Mouse (Mus musculus) thymus, postnatal 36 days (tissue): Measurements from ENCODE around the gene Tiprl.

Source experiments
- DNase-seq, 2 experiments: peaks; one replicate each; pipeline ENCODE4 v3.0.0; 2022; ENCODE audit warnings: mixed read lengths in 2 of 2

Gene Tiprl

DNA sequence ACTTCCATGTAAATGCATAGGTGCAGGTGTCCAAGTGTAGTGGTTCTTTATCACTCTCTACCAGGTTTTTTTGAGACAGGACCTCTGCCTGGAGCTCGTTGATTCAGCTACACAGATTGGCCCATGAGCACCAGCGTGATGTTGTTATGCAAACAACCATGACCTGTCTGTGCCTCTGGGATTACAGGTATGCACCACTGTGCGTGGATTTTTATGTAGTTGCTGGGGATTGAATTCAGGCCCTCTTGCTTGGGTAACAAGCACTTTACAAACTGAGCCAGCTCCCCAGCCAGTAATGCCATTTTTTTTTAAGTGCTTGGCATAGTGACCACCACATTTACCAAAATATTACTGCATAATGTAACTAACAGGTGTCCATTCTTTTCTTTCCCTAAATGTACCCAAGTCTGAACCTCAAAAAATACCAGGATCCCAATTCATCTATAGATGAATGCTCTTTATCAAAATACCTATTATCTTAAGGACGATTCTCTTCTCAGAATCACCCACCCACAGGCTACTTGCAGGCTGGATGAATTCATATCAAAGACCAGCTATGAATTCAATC is 35.3 kb downstream of the Tiprl start:
- no peak for DNase-seq

- DNase-seq = no peak
These were observed 36.0 kb downstream of the Tiprl start for GRCm38 (mm10) chr1:165200748-165201147.

DNA sequence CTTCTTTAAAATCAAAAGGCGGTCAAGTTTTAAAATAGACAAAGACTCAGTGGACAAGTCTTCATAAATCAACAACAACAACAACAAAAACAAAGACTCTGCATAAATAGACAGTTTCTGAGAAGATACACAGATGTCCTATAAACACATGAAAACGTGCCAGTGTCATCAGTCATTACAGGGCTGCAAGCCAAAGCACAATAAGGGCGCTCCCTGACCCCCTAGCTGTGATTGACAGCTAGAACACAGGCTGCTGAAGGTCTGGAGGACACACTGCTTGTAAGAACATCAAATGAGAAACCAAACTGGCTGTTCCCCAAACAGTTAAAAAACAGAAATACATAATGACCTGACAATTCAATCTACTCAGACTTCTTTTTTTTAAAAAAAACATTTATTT is 37.2 kb downstream of the Tiprl start:
- DNase-seq = no peak

- no peak for DNase-seq
These were observed 37.8 kb downstream of the Tiprl start for GRCm38 (mm10) chr1:165198951-165199350.

- no peak for DNase-seq
These were observed 38.9 kb downstream of the Tiprl start for GRCm38 (mm10) chr1:165197875-165198274.

DNA sequence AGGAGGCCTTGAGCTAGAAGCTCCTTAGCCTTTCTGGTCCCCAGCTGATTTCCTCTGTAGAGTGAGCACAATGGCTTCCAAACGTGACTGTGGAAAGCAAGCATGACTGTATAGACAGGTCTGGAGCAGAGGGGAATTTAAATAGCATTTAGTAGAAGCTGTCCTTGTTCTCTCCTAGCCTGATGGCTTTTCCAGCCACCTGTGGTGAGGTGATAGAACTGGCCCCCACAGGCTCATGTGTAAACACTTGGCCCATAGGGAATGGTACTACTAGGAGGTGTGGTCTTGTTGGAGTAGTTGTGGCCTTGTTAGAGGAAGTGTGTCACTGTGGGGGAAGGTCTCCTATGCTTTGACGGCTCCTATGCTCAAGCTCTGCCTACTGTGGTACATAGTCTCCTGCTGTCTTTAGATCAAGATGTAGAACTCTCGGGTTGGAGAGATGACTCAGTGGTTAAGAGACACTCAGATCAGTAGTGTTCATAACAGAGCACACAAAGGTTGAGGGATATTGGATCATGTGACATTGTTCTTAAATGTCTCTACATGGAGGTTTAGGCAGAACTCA is 41.3 kb downstream of the Tiprl start:
- no peak for DNase-seq

DNA sequence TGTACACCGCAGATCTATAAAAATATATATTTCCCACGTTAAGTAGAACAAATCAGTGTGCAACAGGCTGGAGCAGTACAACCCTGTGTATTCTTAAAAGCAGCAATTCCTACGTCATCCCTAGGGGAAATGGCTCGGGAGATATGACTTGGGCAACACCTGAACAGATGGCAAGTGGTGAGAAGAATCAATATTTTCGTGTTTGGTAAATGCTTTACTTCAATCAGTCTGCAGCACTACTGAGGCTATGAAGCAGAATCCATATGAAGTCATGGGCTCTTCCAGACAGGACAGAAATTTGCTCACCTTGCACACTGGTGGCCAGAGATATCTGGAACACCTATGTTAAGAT is 42.2 kb downstream of the Tiprl start:
- DNase-seq = no peak

- DNase-seq = peak; percentile 97 to 98
These were observed 42.7 kb downstream of the Tiprl start, which contains the start of gene Sft2d2 for GRCm38 (mm10) chr1:165193880-165194661. TSS of gene Sft2d2 (minus strand) at chr1:165194438.

DNA sequence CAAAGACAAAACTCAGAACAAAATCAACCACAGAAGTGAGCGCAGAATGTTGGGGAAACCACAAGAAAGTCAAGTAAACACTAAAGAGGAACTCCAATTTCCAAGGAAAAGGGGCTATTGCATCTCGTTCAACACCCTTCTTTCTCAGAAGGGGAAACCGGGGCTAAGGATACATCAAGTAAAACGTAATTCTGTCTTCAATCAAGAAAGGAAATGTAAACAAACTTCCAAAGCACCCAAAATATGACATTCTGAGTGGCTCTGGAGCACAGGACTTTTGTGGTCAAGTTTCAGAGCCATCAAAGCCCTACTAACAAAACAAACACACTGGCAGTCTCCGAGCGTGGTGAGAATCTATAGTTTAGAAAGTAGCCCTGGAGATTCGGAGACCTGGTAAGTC is 43.4 kb downstream of the Tiprl start:
- DNase-seq = no peak

- no peak for DNase-seq
These were observed 44.0 kb downstream of the Tiprl start for GRCm38 (mm10) chr1:165192714-165193264.

- no peak for DNase-seq
These were observed 44.7 kb downstream of the Tiprl start for GRCm38 (mm10) chr1:165192102-165192501.

DNA sequence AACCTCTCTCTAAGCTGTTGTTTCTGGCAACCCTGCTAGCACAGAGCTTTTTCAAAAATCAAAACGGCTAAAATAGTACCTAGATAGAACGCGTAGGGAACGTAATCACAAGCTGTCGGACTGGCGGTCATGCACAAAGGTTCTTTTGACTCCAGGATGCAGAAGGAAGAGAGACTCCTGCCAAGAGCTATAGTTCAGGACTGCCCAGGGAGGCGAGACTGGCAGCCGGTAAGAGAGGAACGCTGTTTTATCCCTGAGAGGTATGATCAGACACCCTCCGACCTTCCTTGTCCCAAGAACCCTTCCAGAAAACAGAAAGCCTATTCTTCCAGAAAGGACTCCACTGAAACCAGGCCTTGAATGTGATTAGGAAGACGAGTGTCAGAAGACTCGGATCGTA is 45.2 kb downstream of the Tiprl start:
- no peak for DNase-seq

DNA sequence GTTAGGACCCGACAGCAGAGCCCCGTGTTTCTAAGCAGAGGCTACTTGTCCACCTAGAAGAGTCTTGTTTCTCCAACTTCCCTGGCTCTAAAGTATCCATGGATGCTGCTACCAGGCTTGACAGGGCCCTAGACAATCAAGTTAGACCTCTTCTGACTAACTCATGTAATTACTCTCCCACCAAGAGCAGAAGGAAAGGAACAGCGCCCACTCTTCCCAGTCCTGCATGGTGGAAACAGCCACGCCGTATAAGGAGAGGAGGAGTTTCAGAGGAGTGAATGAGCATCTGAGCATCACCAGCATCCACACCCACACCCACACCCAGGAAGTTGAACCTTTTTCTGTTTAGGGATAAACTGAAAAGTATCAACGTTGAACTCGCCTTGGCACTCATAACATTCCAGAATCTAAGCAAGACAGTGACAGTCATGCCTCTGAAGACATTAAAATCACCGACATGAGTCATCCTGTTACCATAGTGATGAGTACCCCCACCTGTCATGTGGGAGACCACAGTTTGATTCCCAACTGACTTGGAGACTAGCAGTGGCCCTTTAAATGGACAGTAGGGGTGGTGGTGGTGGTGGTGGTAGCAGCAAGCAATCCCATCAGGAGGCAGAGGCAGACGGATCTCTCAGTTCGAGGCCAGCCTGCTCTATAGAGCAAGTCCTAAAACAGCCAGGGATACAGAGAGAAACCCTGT is 46.1 kb downstream of the Tiprl start:
- no peak for DNase-seq

DNA sequence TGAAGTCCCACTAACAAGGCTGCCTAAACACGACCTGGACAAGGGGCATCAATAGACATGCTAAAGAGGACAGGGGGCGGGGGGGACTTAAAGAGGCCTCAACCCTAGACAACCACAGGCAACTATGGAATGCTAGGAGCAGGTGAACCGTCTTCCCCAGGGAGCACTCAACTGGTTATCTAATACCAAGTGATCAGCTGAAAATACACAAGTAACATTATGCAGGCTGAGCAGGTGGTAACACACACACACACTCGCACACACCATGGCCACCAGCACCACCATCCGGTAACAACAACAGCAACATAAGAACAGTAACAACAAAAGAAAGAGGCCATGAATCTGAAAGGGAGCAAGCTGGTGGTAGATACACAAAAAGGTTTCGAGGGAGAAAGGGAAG is 46.7 kb downstream of the Tiprl start:
- no peak for DNase-seq

DNA sequence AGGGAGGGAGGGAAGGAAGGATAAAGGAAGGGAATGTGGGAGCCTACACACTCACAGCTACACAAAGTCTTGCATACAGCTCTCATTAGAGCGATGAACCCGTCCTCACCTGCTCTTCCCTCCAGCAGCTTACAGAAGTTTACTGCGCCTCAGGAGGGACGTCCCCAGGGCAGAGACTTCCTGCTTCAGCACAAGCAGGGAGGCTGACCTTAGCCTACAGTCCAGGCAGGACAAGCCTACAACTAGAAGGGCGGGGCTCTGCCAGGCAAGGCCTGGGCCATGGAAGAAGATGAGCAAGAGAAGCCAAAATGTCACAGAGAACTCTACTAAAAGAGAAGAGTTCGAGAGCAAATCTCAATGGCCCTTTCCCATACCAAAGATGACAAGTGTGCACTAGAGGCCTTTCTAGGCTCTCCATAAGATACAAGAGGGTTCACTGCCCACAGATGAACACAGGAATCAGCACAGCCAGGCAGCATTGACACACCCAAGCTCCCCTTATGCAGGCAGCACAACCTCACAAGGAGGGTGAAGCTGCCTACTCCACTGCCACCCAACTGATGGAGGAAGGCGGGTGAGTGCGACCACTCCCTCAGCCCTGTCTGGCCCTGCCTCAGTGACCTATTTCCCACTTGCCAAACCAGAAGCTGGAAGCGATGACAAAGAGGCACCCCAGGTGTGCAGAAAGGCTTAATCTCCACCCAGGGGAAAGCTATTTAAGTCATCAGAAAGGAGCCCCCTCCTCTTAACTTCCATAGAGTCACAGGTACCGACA is 47.8 kb downstream of the Tiprl start:
- peak in 1 of 2 experiments; percentile 56 for DNase-seq

DNA sequence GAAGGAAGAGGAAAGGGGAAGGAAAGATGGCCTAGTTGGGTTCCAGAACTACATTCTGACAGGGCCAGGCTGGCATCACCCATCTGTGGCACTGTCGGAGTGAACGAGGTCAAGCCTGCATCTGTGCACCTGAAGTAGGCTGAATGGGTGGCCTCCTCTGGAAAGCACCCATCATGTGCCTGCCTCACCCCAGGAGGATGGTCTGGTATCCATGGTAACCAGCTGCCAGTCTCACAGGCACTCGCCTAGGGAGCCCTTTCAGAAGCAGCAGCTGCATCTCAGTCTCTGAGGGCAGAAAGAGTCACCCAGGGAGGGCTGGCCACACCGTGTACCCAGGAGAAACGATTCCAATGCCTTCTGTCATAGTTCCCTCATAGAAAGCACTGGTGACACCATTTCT is 49.4 kb downstream of the Tiprl start:
- DNase-seq = peak in 1 of 2 experiments; percentile 48

DNA sequence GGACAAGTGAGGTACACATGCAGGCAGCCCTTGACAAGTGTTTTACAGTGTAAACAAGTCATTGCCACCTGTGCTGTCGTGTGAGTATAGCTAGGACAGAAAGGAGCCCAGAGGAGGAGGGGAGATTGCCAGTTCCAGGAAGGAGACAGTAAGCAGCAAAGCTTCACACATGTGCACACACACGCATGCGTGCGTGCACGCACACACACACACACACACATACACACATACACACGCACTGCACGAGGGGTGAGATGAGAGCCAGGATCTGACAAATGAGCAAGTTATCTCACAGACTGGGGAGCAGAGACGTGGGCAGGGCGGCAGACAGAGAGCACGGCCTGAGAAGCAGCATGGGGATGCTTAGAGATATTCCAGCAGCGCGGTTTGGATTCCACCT is 50.3 kb downstream of the Tiprl start:
- DNase-seq = no peak

DNA sequence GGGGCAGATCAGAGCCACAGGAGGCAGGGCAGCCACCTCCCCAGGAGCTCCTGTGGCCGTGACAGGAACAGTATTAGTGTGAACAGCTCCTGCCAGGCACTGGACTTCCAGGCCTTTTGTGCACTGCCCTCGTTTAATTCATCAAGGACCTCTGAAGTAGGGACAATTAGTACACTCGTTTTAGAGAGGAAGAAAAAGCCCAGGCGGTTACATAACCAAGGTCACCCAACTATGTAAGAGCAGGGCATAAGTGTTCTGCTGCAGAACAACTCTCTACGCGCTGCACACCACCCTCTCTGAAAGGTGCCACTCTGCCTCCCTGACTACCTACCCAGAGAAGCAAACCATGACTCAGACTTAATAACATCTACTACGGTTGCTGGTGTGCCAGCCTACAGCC is 51.7 kb downstream of the Tiprl start:
- DNase-seq = no peak

GRCm38 (mm10) chr1:165184178-165184577 is 52.6 kb downstream of the Tiprl start:
- DNase-seq = no peak

DNA sequence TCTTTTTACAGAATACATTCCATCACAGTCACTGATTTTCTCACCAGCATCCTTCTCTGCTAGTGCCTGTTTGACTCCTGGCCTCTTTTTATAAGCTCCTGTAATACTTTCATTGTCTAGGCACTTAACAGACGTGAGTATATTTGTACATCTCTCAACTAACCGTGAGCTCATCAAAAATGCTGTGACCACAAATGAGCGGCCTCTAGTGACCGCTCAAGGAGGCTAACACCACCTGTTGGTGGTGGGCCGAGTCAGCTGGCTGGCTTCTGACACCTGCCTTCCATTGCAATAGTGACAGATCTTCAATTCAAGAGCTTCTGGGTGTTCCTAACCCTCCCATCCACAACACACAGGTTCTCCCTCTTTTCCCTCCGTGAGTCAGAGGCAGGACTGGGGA is 53.4 kb downstream of the Tiprl start:
- no peak for DNase-seq

DNA sequence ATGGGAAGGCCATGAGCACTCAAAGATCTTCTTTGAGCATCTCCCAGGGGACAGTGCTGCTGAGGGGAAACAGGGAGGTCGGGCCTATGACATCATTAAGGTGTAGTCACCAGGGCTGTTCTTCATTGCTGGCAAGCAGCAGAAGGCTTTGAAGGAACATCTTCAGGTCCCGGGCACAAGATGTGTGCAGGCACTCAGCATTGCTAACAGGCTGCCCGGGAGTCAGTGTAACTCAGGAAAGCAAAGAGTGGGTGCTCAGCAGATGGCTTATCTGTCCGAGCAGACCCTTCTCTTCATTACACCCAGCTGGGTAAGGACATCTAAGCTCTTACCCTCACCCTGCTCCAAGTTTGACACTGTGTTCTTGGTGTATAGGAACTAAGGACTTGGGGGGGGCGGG is 57.5 kb downstream of the Tiprl start:
- no peak for DNase-seq

DNA sequence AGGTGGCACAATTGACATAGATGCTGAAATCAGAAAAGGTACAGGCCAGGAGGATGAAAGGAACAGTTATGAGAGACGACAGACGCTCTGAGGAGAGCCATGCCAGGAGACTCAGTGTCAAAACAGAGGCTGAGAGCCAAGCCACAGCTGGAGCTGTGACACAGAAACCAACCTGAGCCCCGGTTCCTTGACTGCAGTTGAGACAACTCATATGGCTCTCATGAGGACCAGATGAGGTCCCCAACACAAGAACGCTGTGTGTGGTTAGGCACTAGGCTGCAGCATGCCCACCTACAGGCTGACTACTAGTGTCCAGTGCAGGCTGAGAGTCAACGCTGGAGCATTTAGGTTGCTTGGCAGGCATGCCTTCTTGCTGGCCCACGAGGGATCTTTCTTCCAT is 58.7 kb downstream of the Tiprl start:
- DNase-seq = no peak
